Mouse (Mus musculus) MEL (cell line): Measurements from ENCODE around the gene Cox8c. TPM values are rescaled to one million over a fixed set of nuclear protein-coding genes. Genes with fewer than 3 reads are reported as not detected.

Experiments used
- DNase-seq: peaks from one replicate; pipeline ENCODE4 v3.0.0; 2011; ENCODE audit warnings: low read depth, low spot score
- H3K27ac ChIP-seq: 2 replicates; pipeline ENCODE4 v1.5.1; 2012; ENCODE audit warnings: low read depth, mild to moderate bottlenecking, control low read depth, low read length, moderate library complexity; ENCODE audit not compliant: control insufficient read depth
- H3K27me3 ChIP-seq, 2 experiments: fragments of 150-350 bp in 1 of 2; sonication (generic) in 1 of 2; 2 replicates each; pipeline ENCODE4 v1.6.1; 2012; ENCODE audit warnings: low read length in 2 of 2, mild to moderate bottlenecking in 2 of 2, improper control_type of control experiment in 1 of 2, moderate library complexity in 1 of 2; ENCODE audit not compliant: insufficient read depth in 2 of 2, control insufficient read depth in 1 of 2
- H3K36me3 ChIP-seq, 2 experiments: 2 replicates each; pipeline ENCODE4 v1.6.1; 2012 to 2014; ENCODE audit warnings: low read length in 2 of 2, improper control_type of control experiment in 1 of 2, inconsistent platforms in 1 of 2, mild to moderate bottlenecking in 1 of 2; ENCODE audit not compliant: insufficient read depth in 2 of 2, control insufficient read depth in 1 of 2
- H3K4me1 ChIP-seq, 2 experiments: fragments of 150-350 bp in 1 of 2; sonication (generic) in 1 of 2; 2 replicates each; pipeline ENCODE4 v1.6.1; 2012; ENCODE audit warnings: low read length in 2 of 2, improper control_type of control experiment in 1 of 2, mild to moderate bottlenecking in 1 of 2; ENCODE audit not compliant: insufficient read depth in 2 of 2, control insufficient read depth in 1 of 2
- H3K4me3 ChIP-seq, 2 experiments: fragments of 150-350 bp in 1 of 2; sonication (generic) in 1 of 2; 2 replicates each; pipeline ENCODE4 v1.5.1; 2012; ENCODE audit warnings: low read depth in 2 of 2, low read length in 2 of 2, mild to moderate bottlenecking in 2 of 2, moderate library complexity in 2 of 2, control low read depth in 1 of 2, improper control_type of control experiment in 1 of 2; ENCODE audit not compliant: control insufficient read depth in 1 of 2, insufficient read depth in 1 of 2
- H3K79me2 ChIP-seq: 2 replicates; pipeline ENCODE4 v1.6.1; 2012; ENCODE audit warnings: mild to moderate bottlenecking, low read length, moderate library complexity; ENCODE audit not compliant: control insufficient read depth, poor library complexity, insufficient read depth
- H3K9ac ChIP-seq: 2 replicates; pipeline ENCODE4 v1.6.1; 2012; ENCODE audit warnings: low read depth, mild to moderate bottlenecking, control low read depth, low read length, moderate library complexity; ENCODE audit not compliant: control insufficient read depth, poor library complexity, severe bottlenecking
- H3K9me3 ChIP-seq: fragments of 150-350 bp; sonication (generic); replicated peaks from 2 replicates; pipeline ENCODE4 v1.6.1; 2012; ENCODE audit warnings: mild to moderate bottlenecking, low read length, improper control_type of control experiment, moderate library complexity; ENCODE audit not compliant: insufficient read depth
- CHD2 ChIP-seq: IDR thresholded peaks from 2 replicates; pipeline ENCODE4 v1.6.1; 2011; ENCODE audit warnings: low read length, improper control_type of control experiment
- E2F4 ChIP-seq: IDR thresholded peaks from 2 replicates; pipeline ENCODE4 v1.6.1; 2011; ENCODE audit warnings: low read depth, low read length, improper control_type of control experiment, borderline replicate concordance
- EP300 ChIP-seq, 2 experiments: IDR thresholded peaks; 2 replicates each; pipeline ENCODE4 v1.6.1; 2011; ENCODE audit warnings: improper control_type of control experiment in 2 of 2, low read length in 2 of 2, low read depth in 1 of 2, mild to moderate bottlenecking in 1 of 2
- ETS1 ChIP-seq: IDR thresholded peaks from 2 replicates; pipeline ENCODE4 v1.6.1; 2012; ENCODE audit warnings: low read depth, mild to moderate bottlenecking, inconsistent platforms, low read length, improper control_type of control experiment, moderate library complexity
- GATA1 ChIP-seq: IDR thresholded peaks from 2 replicates; pipeline ENCODE4 v1.6.1; 2011; ENCODE audit warnings: low read depth, low read length, improper control_type of control experiment
- HCFC1 ChIP-seq: IDR thresholded peaks from 2 replicates; pipeline ENCODE4 v1.6.1; 2012; ENCODE audit warnings: low read depth, mild to moderate bottlenecking, inconsistent platforms, low read length, improper control_type of control experiment, moderate library complexity
- JUND ChIP-seq: IDR thresholded peaks from 2 replicates; pipeline ENCODE4 v1.6.1; 2011; ENCODE audit warnings: low read depth, mild to moderate bottlenecking, improper control_type of control experiment, low read length
- MAX ChIP-seq: IDR thresholded peaks from 2 replicates; pipeline ENCODE4 v1.6.1; 2011; ENCODE audit warnings: low read length, improper control_type of control experiment
- MAZ ChIP-seq: IDR thresholded peaks from 2 replicates; pipeline ENCODE4 v1.6.1; 2012; ENCODE audit warnings: low read depth, mild to moderate bottlenecking, inconsistent platforms, low read length, improper control_type of control experiment
- MEF2A ChIP-seq: IDR thresholded peaks from 2 replicates; pipeline ENCODE4 v1.6.1; 2014; ENCODE audit warnings: low read depth, mild to moderate bottlenecking, inconsistent platforms, low read length, improper control_type of control experiment; ENCODE audit not compliant: poor library complexity, insufficient replicate concordance, severe bottlenecking; ENCODE audit errors: extremely low read depth
- MYB ChIP-seq: IDR thresholded peaks from 2 replicates; pipeline ENCODE4 v1.6.1; 2011; ENCODE audit warnings: mild to moderate bottlenecking, low read depth, low read length, improper control_type of control experiment
- NELFE ChIP-seq: IDR thresholded peaks from 2 replicates; pipeline ENCODE4 v1.6.1; 2011; ENCODE audit warnings: low read depth, low read length, improper control_type of control experiment
- POLR2A ChIP-seq, 2 experiments: IDR thresholded peaks; 2 replicates each; pipeline ENCODE4 v1.6.1; 2011 to 2012; ENCODE audit warnings: low read length in 2 of 2, mild to moderate bottlenecking in 2 of 2, control low read depth in 1 of 2, improper control_type of control experiment in 1 of 2, low read depth in 1 of 2, moderate library complexity in 1 of 2; ENCODE audit not compliant: control insufficient read depth in 1 of 2, insufficient read depth in 1 of 2, poor library complexity in 1 of 2
- POLR2AphosphoS2 ChIP-seq: IDR thresholded peaks from 2 replicates; pipeline ENCODE4 v1.6.1; 2011; ENCODE audit warnings: low read length, improper control_type of control experiment
- SIN3A ChIP-seq: IDR thresholded peaks from 2 replicates; pipeline ENCODE4 v1.6.1; 2012; ENCODE audit warnings: low read length, improper control_type of control experiment, inconsistent platforms
- TAL1 ChIP-seq: IDR thresholded peaks from 2 replicates; pipeline ENCODE4 v1.6.1; 2012; ENCODE audit warnings: mild to moderate bottlenecking, inconsistent platforms, low read length, moderate library complexity, mixed read lengths
- TBP ChIP-seq: IDR thresholded peaks from 2 replicates; pipeline ENCODE4 v1.8.0; 2011; ENCODE audit warnings: low read depth, low read length, improper control_type of control experiment
- TCF12 ChIP-seq: IDR thresholded peaks from 2 replicates; pipeline ENCODE4 v1.6.1; 2014; ENCODE audit warnings: low read depth, mild to moderate bottlenecking, inconsistent platforms, low read length, improper control_type of control experiment, moderate library complexity
- USF2 ChIP-seq, 2 experiments: IDR thresholded peaks; 2 replicates each; pipeline ENCODE4 v1.6.1; 2011 to 2012; ENCODE audit warnings: improper control_type of control experiment in 2 of 2, low read length in 2 of 2, borderline replicate concordance in 1 of 2, inconsistent platforms in 1 of 2, low read depth in 1 of 2, mild to moderate bottlenecking in 1 of 2; ENCODE audit not compliant: insufficient read depth in 1 of 2
- ZKSCAN1 ChIP-seq: IDR thresholded peaks from 2 replicates; pipeline ENCODE4 v1.6.1; 2012; ENCODE audit warnings: low read depth, mild to moderate bottlenecking, inconsistent platforms, low read length, improper control_type of control experiment, moderate library complexity
- ZMIZ1 ChIP-seq: IDR thresholded peaks from 2 replicates; pipeline ENCODE4 v1.6.1; 2012; ENCODE audit warnings: low read depth, mild to moderate bottlenecking, inconsistent platforms, low read length, improper control_type of control experiment, moderate library complexity
- polyA plus RNA-seq, 2 experiments: library from polyadenylated mRNA; stranded (reverse) in 1 of 2; unstranded in 1 of 2; fragments of >175 nt in 1 of 2; fragments of >200 nt in 1 of 2; gene quantifications; 2 replicates each; pipeline versions ENCODE4 v1.2.1 to v1.2.4; 2012; ENCODE audit warnings: low replicate concordance in 2 of 2, low read depth in 1 of 2; ENCODE audit not compliant: insufficient read length in 2 of 2, insufficient read depth in 1 of 2, missing spikeins in 1 of 2
- total RNA-seq: library from RNA; depleted of rRNA; stranded (reverse); fragments of 300-350 nt; gene quantifications from 2 replicates; pipeline ENCODE4 v1.2.3, GENCODE M21; 2012

The Cox8c gene
- total and polyA plus RNA-seq, 3 experiments = not detected

DNA sequence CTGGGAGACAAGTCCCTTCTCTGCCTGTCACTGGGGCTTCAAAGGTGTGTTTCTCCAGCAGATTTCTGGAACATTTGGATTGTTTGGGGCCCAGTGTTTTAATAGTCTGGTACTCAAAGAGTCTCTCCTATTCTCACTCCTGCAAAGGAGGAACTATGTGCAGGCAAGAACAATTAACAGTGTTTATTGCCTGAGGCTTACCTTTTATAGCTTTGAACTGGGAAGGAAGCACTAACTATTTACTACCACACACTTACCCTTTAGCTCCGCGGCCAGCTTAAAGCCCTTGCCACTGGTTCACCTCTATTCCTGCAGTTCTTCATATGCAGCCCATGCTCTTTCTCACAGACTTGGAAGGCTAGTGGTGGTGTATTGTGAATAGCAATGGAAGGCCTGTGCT, 17.0 kb downstream of the Cox8c start:
- no peak for TF ChIP-seq CHD2
- no peak for TF ChIP-seq TCF12
- H3K27ac ChIP-seq = no peak overlapping the region
- no peaks in the 10 kb centered on the region for H3K9me3 ChIP-seq
- H3K4me3 ChIP-seq = no peak overlapping the region
- no peak overlapping the region for H3K9ac ChIP-seq
- H3K4me1 ChIP-seq = no peaks in the 10 kb centered on the region
- H3K36me3 ChIP-seq = no peaks in the 10 kb centered on the region
- H3K27me3 ChIP-seq = no peaks in the 10 kb centered on the region
- no peaks in the 10 kb centered on the region for H3K79me2 ChIP-seq
- DNase-seq = no peak

DNA sequence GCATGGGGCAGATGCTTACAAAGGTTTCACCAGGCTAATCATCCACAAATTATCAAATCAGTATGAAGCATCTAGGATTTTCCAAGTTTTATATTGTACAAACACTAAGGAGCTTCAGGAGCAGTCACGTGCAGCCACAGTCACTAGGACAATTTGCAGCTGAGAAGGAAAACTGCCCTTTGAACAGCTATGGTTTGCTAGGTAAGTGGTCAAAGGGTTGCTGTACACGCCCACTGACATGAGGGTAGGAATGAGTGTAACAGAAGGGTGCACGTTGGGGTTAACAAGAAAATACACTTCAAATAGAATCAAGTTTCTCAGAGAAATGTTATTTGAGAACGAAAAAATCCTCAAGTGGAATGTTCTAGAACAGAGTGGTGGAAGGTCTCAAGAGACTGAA, 30.6 kb downstream of the Cox8c start:
- Histone ChIP-seq H3K9me3 (no peaks in the 10 kb centered on the region), H3K4me1 (no peaks in the 10 kb centered on the region), H3K27ac (no peak overlapping the region), H3K9ac (no peak overlapping the region), H3K27me3 (no peaks in the 10 kb centered on the region; a peak in 1 of 4 replicates), H3K36me3 (no peaks in the 10 kb centered on the region), H3K4me3 (no peak overlapping the region), H3K79me2 (no peaks in the 10 kb centered on the region)
- DNase-seq = no peak
- TF ChIP-seq POLR2A (IDR thresholded peaks at IDR 0.05; ENCODE audit: control insufficient read depth in 1 of 2, insufficient read depth in 1 of 2, low read depth in 1 of 2, low read length in 2 of 2, poor library complexity in 1 of 2) (no peak), TAL1 (no peak), MAX (no peak), NELFE (no peak), SIN3A (no peak), MEF2A (no peak), E2F4 (no peak), JUND (no peak), MAZ (no peak), CHD2 (no peak), HCFC1 (no peak), EP300 (IDR thresholded peaks at IDR 0.05; ENCODE audit: low read depth in 1 of 2, low read length in 2 of 2) (no peak), MYB (no peak), ZKSCAN1 (no peak), TBP (no peak), GATA1 (no peak), ETS1 (no peak), ZMIZ1 (no peak), POLR2AphosphoS2 (no peak), USF2 (IDR thresholded peaks at IDR 0.05; ENCODE audit: borderline replicate concordance in 1 of 2, insufficient read depth in 1 of 2, low read depth in 1 of 2, low read length in 2 of 2) (no peak)
